Mouse (Mus musculus) lung, postnatal 0 days (tissue): ENCODE results near the gene Dennd1a. TPM values are rescaled to one million over a fixed set of nuclear protein-coding genes. Genes with fewer than 3 reads are reported as not detected.

Source experiments
- ATAC-seq: fragments of 200-750 bp; cut with Nextera tagmentation; 2 replicates; pipeline ENCODE4 v1.8.0; 2017; ENCODE audit warnings: moderate library complexity
- DNase-seq: peaks from one replicate; pipeline ENCODE4 v3.0.0-alpha.2; 2016; ENCODE audit warnings: low spot score
- H3K27ac ChIP-seq: fragments of 300-500 bp; sonication (generic); 2 replicates; pipeline ENCODE4 v1.5.1; 2014; ENCODE audit warnings: antibody characterized with exemption, mild to moderate bottlenecking, low read length, mixed read lengths
- H3K27me3 ChIP-seq: fragments of 300-500 bp; sonication (generic); replicated peaks from 2 replicates; pipeline ENCODE4 v1.6.1; 2014; ENCODE audit warnings: low read length, mixed read lengths; ENCODE audit not compliant: insufficient read depth
- H3K36me3 ChIP-seq: fragments of 300-500 bp; sonication (generic); 2 replicates; pipeline ENCODE4 v1.6.1; 2014; ENCODE audit warnings: low read length, mixed read lengths; ENCODE audit not compliant: insufficient read depth
- H3K4me1 ChIP-seq: fragments of 300-500 bp; sonication (generic); 2 replicates; pipeline ENCODE4 v1.6.1; 2014; ENCODE audit warnings: antibody characterized with exemption, low read depth, low read length, mixed read lengths; ENCODE audit not compliant: insufficient read depth
- H3K4me2 ChIP-seq: fragments of 300-500 bp; sonication (generic); replicated peaks from 2 replicates; pipeline ENCODE4 v1.6.1; 2014; ENCODE audit warnings: low read depth, mild to moderate bottlenecking, low read length, moderate library complexity, mixed read lengths
- H3K4me3 ChIP-seq: fragments of 300-500 bp; sonication (generic); 2 replicates; pipeline ENCODE4 v1.5.1; 2014; ENCODE audit warnings: low read depth, low read length
- H3K9ac ChIP-seq: fragments of 300-500 bp; sonication (generic); replicated peaks from 2 replicates; pipeline ENCODE4 v1.6.1; 2014; ENCODE audit warnings: low read depth, mild to moderate bottlenecking
- H3K9me3 ChIP-seq: fragments of 300-500 bp; sonication (generic); 2 replicates; pipeline ENCODE4 v1.6.1; 2016; ENCODE audit warnings: low read length, mixed read lengths
- CTCF ChIP-seq: IDR thresholded peaks from 2 replicates; pipeline ENCODE4 v1.5.1; 2016; ENCODE audit warnings: antibody characterized with exemption, mild to moderate bottlenecking
- EP300 ChIP-seq: IDR thresholded peaks from 2 replicates; pipeline ENCODE4 v1.6.1; 2016; ENCODE audit warnings: antibody characterized with exemption, mild to moderate bottlenecking, control low read depth
- WGBS: fragments of 180-500 bp; shearing (Covaris S2); extraction: QIAGEN DNeasy Blood & Tissue Kit; methylation state at CpG from one replicate; pipeline ENCODE4 v1.1.7; 2014; 5-methylcytosine and 5-hydroxymethylcytosine counted together
- polyA plus RNA-seq: library from polyadenylated mRNA; unstranded; fragments of >200 nt; fragmentation: Nextera tagmentation; extraction: Ambion mirVana; gene quantifications from 2 replicates; pipeline ENCODE4 v1.2.1, GENCODE M21; 2015

The Dennd1a gene
- polyA plus RNA-seq, 1 experiment from 2014 or later = 4.4 TPM

GRCm38 (mm10) chr2:38021166-38021565 is 266.0 kb downstream of the Dennd1a start:
- 81% methylated on average over 9 of the region's 9 CpGs for WGBS
- DNase-seq = no peak
- H3K27ac ChIP-seq = no peak overlapping the region

GRCm38 (mm10) chr2:38014702-38015101 is 272.5 kb downstream of the Dennd1a start:
- no peaks in the 10 kb centered on the region for H3K9me3 ChIP-seq
- no peak overlapping the region for H3K9ac ChIP-seq
- ATAC-seq (peak; percentile 57), DNase-seq (peak; percentile 40)
- no peak for TF ChIP-seq CTCF
- TF ChIP-seq EP300 = no peak
- no peaks in the 10 kb centered on the region for H3K27me3 ChIP-seq
- peaks cover 5% of the 10 kb centered on the region; the same call in 1 of the 2 replicates for H3K4me1 ChIP-seq
- H3K4me2 ChIP-seq = no peak overlapping the region
- WGBS = 50% methylated on average over 1 of the region's 1 CpGs
- no peak overlapping the region for H3K27ac ChIP-seq
- H3K4me3 ChIP-seq = no peak overlapping the region
- no peaks in the 10 kb centered on the region for H3K36me3 ChIP-seq

More at GRCm38 (mm10) chr2:38021166-38021565, 266.0 kb downstream of the Dennd1a start:
- no peaks in the 10 kb centered on the region for H3K4me1 ChIP-seq
- H3K9ac ChIP-seq = no peak overlapping the region
- no peak overlapping the region for H3K4me3 ChIP-seq
- TF ChIP-seq EP300 (no peak), CTCF (no peak)
- no peak for ATAC-seq
- H3K4me2 ChIP-seq = no peak overlapping the region
- no peaks in the 10 kb centered on the region for H3K36me3 ChIP-seq
- no peaks in the 10 kb centered on the region for H3K9me3 ChIP-seq
- H3K27me3 ChIP-seq = no peaks in the 10 kb centered on the region

- no peaks in the 10 kb centered on the region for H3K9me3 ChIP-seq
- H3K4me1 ChIP-seq = peaks cover 5% of the 10 kb centered on the region; the same call in 1 of the 2 replicates
- H3K4me2 ChIP-seq = peak overlapping the region; percentile 27
- DNase-seq = peak; percentile 89
- 23% methylated on average over 5 of the region's 5 CpGs for WGBS
- H3K27me3 ChIP-seq = no peaks in the 10 kb centered on the region
- H3K9ac ChIP-seq = no peak overlapping the region
- no peak for TF ChIP-seq CTCF
- TF ChIP-seq EP300 = no peak
- H3K36me3 ChIP-seq = no peaks in the 10 kb centered on the region
- peak; percentile 90 for ATAC-seq
- no peak overlapping the region for H3K27ac ChIP-seq
- no peak overlapping the region for H3K4me3 ChIP-seq
Observed at GRCm38 (mm10) chr2:38013839-38014365, 273.3 kb downstream of the Dennd1a start.

- ATAC-seq (no peak), DNase-seq (no peak)
- Histone ChIP-seq H3K27ac (no peak overlapping the region), H3K9ac (no peak overlapping the region), H3K4me2 (no peak overlapping the region), H3K4me1 (no peaks in the 10 kb centered on the region; the same call in 1 of the 2 replicates), H3K9me3 (no peaks in the 10 kb centered on the region), H3K36me3 (no peaks in the 10 kb centered on the region), H3K27me3 (no peaks in the 10 kb centered on the region), H3K4me3 (no peak overlapping the region)
- 95% methylated on average over 1 of the region's 1 CpGs for WGBS
- no peak for TF ChIP-seq EP300
- no peak for TF ChIP-seq CTCF
Observed at GRCm38 (mm10) chr2:38007238-38007637, 280.0 kb downstream of the Dennd1a start.

- H3K4me3 ChIP-seq = no peak overlapping the region
- no peak overlapping the region for H3K4me2 ChIP-seq
- no peaks in the 10 kb centered on the region for H3K36me3 ChIP-seq
- no peaks in the 10 kb centered on the region for H3K9me3 ChIP-seq
- WGBS = 88% methylated on average over 9 of the region's 9 CpGs
- DNase-seq (no peak), ATAC-seq (no peak)
- no peak overlapping the region for H3K27ac ChIP-seq
- TF ChIP-seq EP300 (no peak), CTCF (no peak)
- no peak overlapping the region for H3K9ac ChIP-seq
- no peaks in the 10 kb centered on the region for H3K4me1 ChIP-seq
- H3K27me3 ChIP-seq = no peaks in the 10 kb centered on the region
Observed at GRCm38 (mm10) chr2:38003183-38003680, 284.0 kb downstream of the Dennd1a start.

GRCm38 (mm10) chr2:38001004-38001403 is 286.2 kb downstream of the Dennd1a start:
- Histone ChIP-seq H3K4me2 (no peak overlapping the region), H3K27ac (no peak overlapping the region), H3K36me3 (no peaks in the 10 kb centered on the region), H3K4me3 (no peak overlapping the region), H3K27me3 (no peaks in the 10 kb centered on the region), H3K4me1 (no peaks in the 10 kb centered on the region), H3K9ac (no peak overlapping the region), H3K9me3 (no peaks in the 10 kb centered on the region)
- no peak for TF ChIP-seq CTCF
- TF ChIP-seq EP300 = no peak
- 91% methylated on average over 1 of the region's 1 CpGs for WGBS
- no peak for ATAC-seq
- DNase-seq = no peak

GRCm38 (mm10) chr2:37997966-37998365 is 289.2 kb downstream of the Dennd1a start:
- H3K27me3 ChIP-seq = no peaks in the 10 kb centered on the region
- H3K9me3 ChIP-seq = no peaks in the 10 kb centered on the region
- no peak overlapping the region for H3K27ac ChIP-seq
- ATAC-seq (no peak), DNase-seq (no peak)
- H3K4me3 ChIP-seq = no peak overlapping the region
- no peaks in the 10 kb centered on the region for H3K4me1 ChIP-seq
- H3K36me3 ChIP-seq = no peaks in the 10 kb centered on the region
- H3K4me2 ChIP-seq = no peak overlapping the region
- TF ChIP-seq EP300 = no peak
- TF ChIP-seq CTCF = no peak
- 52% methylated on average over 3 of the region's 3 CpGs for WGBS
- H3K9ac ChIP-seq = no peak overlapping the region
